Mouse (Mus musculus) spleen, postnatal 36 days (tissue): ENCODE results near the gene Cyp4f17.
"Not testable (repeated sequence)": the region's sequence is repeated elsewhere in the genome, so short reads cannot be mapped to it uniquely, and the experiment has no call there.

Source experiments
- DNase-seq, 2 experiments: peaks; one replicate each; pipeline ENCODE4 v3.0.0; 2022; ENCODE audit warnings: low spot score in 2 of 2, mixed read lengths in 1 of 2

Cyp4f17 gene

GRCm38 (mm10) chr17:32505851-32506728 is at the start of gene Cyp4f17:
TSS of gene Cyp4f17 (plus strand) at chr17:32506050.
- no peak for DNase-seq

DNA sequence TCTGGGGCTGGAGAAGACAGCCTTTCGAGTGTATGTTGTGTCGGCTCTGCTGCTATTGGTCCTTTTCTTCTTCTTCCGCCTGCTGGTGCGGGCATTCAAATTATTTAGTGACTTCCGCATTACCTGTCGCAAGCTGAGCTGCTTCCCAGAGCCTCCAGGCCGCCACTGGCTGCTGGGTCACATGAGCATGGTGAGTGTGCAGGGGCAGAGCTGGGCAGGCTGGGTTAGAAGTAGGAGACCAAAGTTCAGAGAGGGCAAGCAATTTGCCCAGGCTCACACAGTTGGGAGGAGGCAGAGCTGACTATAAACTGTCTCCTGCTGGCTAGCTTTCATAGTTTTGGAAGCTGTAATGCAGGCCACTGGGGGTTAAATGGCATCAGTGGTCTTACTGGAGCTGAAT is 37.4 kb upstream of the Cyp4f17 start:
- no peak for DNase-seq

DNA sequence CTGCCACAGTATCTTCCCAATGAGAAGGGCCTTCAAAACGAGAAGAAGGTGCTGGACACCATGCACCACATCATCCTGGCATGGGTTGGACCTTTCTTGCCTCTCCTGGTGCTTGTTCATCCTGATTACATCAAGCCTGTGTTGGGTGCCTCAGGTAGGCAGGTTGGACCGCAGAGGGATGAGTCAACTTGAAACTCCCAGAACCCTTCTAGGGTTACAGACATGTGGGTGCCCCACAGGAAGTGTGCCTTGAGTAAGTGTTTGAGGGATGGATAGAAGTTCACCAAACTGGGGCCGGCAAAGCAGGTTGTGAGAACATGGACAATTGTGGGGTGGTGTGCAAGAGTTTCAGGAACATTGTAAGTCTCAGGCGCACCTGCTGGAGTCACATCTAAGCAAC is 35.1 kb upstream of the Cyp4f17 start:
- DNase-seq = no peak

DNA sequence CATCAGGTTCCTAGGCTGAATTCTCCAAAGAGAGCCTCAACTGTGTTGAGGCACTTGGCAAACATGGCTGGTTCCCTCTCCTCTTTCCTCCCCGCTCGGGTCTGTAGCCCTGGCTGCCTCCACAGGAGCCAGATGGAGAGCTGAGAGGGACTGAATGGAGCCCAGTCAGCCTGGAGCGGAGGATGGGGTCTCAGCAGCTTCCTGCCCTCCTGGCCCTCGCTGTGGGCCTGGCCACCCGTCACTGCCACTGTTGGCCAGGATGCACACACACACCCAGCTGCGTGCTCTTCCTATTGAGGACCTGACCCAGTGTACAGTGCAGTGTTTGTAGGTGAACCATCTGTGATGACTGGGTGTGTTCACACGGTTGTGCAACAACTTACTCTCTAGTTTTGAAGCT is 33.7 kb upstream of the Cyp4f17 start:
- no peak for DNase-seq

DNA sequence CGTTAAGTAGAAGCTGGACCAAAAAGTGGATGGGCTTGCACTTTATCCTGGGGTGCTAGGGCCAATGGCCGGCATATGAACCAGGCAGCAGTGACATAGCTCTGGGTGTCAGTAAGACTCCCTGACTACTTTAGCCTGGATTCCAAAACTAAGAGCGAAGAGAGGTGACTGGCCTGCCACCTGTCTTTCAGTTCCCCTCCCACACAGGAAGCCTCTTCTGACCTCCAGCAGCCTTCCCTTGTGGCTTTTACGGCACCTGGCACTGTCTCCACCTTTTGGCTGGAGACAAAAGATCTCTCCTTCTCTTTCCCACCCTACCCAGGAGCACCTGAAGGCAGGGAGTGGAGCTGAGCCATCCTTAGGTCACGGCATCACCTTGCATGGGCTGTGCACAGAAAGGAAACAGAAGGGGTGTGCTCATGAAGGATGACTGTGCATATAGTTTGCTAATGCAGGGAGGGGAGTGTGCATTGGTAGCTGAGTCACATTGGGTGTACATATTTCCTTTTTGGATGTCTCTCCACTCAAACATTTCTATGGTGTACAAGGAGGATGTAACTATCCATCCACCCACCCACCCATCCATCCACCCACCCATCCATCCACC is 30.8 kb upstream of the Cyp4f17 start:
- DNase-seq = no peak

GRCm38 (mm10) chr17:32477204-32477603 is 28.6 kb upstream of the Cyp4f17 start:
- DNase-seq = no peak

GRCm38 (mm10) chr17:32478727-32479126 is 27.1 kb upstream of the Cyp4f17 start:
- no peak for DNase-seq

DNA sequence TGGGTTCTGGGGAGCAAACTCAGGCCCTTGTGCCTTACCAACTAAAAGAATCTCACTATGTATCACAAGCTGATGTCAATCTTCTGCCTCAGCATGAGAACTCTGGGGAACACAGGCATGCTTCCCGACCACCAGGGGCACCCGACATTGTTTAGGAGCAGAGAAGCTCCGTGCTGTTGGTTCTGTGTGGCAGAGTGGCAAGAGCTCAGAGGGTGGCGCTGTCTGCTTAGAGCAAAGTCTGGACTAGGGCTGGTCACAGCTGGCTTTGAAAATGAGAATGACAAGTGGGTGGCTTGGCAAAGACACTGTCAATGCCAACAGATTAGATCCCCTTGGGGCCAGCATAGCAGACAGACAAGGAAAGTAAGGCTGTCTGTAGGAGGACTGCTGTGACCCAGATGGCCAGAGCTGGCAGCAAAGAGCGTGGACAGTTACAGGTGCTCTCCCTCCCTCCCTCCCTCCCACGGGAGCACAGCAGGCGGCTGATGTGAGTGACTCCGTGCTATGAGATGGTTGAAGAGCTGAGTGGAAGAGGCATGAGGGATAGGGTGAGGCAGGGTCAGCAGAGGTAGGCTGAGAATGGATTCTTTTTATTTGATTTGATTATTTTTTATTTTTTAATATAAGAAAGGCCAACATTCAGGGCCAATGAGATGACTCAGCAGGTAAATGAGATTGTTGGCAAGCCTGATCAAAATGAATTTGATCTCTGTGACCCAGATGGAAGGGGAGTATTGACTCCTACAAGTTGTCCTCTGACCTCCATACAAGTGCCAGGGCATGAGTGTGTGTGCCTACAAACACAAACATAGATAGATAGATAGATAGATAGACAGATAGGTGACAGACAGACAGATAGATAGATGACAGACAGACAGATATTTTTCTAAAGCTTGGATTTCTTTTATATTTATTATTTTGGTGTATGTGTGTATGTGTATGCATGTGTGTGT is 26.0 kb upstream of the Cyp4f17 start:
- no peak for DNase-seq

DNA sequence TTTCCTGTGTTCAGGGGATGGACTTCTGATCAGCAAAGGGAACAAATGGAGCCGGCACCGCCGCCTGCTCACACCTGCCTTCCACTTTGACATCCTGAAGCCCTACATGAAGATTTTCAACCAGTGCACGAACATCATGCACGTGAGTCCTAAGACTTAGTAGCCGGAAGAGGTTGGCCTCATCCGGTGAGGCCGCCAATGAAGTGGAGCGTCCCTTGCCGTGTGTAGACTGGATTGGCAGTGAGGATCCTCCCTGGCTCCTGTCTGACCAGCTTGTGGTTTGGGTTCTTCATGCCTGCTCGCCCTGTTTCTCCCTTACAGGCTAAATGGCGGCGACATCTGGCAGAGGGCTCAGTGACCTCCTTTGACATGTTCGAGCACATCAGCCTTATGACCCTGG is 24.1 kb upstream of the Cyp4f17 start:
- DNase-seq = no peak

- DNase-seq = peak; percentile 41 to 45
Measured at GRCm38 (mm10) chr17:32483200-32483599, 22.6 kb upstream of the Cyp4f17 start.

GRCm38 (mm10) chr17:32492349-32492980 is 13.4 kb upstream of the Cyp4f17 start:
- DNase-seq = no peak

- DNase-seq = peak; percentile 52 to 63
Measured at GRCm38 (mm10) chr17:32494601-32495000, 11.2 kb upstream of the Cyp4f17 start.

GRCm38 (mm10) chr17:32500511-32500910 is 5.3 kb upstream of the Cyp4f17 start:
- not testable (repeated sequence) for DNase-seq

- no peak for DNase-seq
Measured at GRCm38 (mm10) chr17:32501051-32501450, 4.8 kb upstream of the Cyp4f17 start.

- no peak for DNase-seq
Measured at GRCm38 (mm10) chr17:32503111-32503510, 2.7 kb upstream of the Cyp4f17 start.

DNA sequence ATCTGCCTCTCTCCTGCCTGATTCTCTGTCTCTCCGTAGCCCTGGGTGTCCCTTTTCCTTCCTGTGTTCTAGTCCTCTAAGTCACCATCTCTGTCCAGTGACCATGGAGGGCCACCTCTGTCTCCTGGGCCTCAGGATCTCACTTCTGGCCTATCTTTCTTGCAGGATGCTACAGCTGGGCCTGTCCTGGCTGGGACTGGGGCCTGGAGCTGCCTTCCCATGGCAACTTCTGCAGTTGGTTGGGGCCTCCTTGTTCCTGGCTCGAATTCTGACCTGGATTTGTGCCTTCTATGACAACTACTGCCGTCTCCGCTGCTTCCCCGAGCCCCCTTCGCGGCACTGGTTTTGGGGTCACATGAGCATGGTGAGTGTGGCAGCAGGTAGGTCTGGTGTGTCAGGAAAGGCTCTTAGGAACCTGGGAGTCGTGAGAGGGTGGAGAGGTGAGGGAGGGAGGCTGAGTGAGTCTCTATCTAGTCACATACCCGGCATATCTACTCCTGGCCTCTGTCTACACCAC is 937 bp downstream of the Cyp4f17 start:
- no peak for DNase-seq

DNA sequence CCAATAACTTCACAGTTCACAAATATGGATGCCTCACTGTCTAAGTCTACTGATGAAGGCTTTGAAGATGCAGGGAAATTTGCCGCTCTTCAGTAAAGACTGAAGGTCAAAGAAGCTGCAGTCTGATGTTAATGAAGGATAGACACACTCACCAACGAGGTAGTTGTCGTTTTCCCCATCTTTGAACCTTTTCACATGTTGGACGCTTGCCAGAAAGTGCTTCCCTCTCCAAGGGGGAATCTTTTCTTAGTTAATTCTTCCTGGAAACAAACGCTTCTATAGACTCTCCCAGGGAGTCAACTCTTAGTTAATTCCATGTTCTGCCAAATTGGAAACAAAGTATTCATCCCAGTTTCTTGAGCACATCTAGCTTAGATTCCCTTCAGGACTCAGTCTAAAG is 10.3 kb downstream of the Cyp4f17 start:
- DNase-seq = no peak

DNA sequence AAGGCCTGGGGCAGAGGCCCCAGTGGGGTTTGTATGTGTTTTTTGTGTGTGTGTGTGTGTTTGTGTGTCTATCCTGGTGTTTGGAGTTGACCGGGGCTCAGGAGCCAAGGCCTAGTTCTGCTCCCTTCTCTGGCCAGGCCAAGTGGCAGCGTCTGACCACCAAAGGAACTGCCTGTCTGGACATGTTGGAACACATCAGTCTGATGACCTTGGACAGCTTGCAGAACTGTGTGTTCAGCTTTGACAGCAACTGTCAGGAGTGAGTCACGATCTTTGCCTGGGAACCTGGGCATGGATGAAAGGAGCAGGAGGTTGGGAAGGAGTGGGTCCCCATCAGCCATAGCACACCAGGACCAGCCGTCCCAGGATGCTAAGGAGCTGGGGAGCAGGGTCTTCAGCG is 16.1 kb downstream of the Cyp4f17 start:
- no peak for DNase-seq

DNA sequence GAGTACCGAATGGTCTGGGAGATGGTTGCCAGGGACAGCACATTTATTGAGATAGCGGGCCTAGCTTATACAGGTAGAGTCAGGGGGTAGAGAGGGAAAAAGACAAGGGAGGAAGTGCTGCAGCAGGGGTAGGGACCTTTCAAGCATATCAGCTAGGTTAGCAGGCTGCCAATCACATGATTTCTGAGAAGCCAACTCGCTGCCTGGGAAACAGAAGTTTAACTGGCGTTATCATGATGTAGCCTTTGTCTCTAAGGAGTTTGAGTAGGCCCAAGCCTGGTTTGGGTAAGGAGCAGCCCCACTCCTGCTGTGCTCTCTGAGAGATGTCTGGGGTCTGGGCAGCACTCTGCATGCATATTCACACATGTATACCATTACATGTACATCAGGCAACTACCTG is 16.5 kb downstream of the Cyp4f17 start:
- DNase-seq = no peak

- no peak for DNase-seq
Measured at GRCm38 (mm10) chr17:32522816-32523215, 17.0 kb downstream of the Cyp4f17 start.

- DNase-seq = peak; percentile 39 to 50
Measured at GRCm38 (mm10) chr17:32523895-32524294, 18.0 kb downstream of the Cyp4f17 start.
